Mouse (Mus musculus) hindbrain, embryonic 16.5 days (tissue): ENCODE measurements around the gene Rnf151. TPM values are rescaled to one million over a fixed set of nuclear protein-coding genes. Genes with fewer than 3 reads are reported as not detected.
"Not testable (repeated sequence)": the region's sequence is repeated elsewhere in the genome, so short reads cannot be mapped to it uniquely, and the experiment has no call there.

Source experiments
- ATAC-seq: fragments of 200-750 bp; cut with Nextera tagmentation; 2 replicates; pipeline ENCODE4 v1.8.0; 2017; ENCODE audit warnings: moderate TSS enrichment, moderate library complexity
- H3K27ac ChIP-seq: fragments of 300-500 bp; sonication (generic); 2 replicates; pipeline ENCODE4 v1.5.1; 2014; ENCODE audit warnings: low read depth, mild to moderate bottlenecking, control low read depth, low read length, moderate library complexity
- H3K27me3 ChIP-seq: fragments of 300-500 bp; sonication (generic); replicated peaks from 2 replicates; pipeline ENCODE4 v1.6.1; 2014; ENCODE audit warnings: low read length; ENCODE audit not compliant: control insufficient read depth, insufficient read depth
- H3K36me3 ChIP-seq: fragments of 300-500 bp; sonication (generic); 2 replicates; pipeline ENCODE4 v1.6.1; 2014; ENCODE audit warnings: mild to moderate bottlenecking, low read length, moderate library complexity, mixed read lengths; ENCODE audit not compliant: control insufficient read depth, insufficient read depth
- H3K4me1 ChIP-seq: fragments of 300-500 bp; sonication (generic); 2 replicates; pipeline ENCODE4 v1.6.1; 2014; ENCODE audit warnings: low read depth, low read length; ENCODE audit not compliant: control insufficient read depth, insufficient read depth
- H3K4me2 ChIP-seq: fragments of 300-500 bp; sonication (generic); 2 replicates; pipeline ENCODE4 v1.6.1; 2014; ENCODE audit warnings: mild to moderate bottlenecking, low read length, control low read depth, moderate library complexity
- H3K4me3 ChIP-seq: fragments of 300-500 bp; sonication (generic); 2 replicates; pipeline ENCODE4 v1.5.1; 2014; ENCODE audit warnings: mild to moderate bottlenecking, low read length, control low read depth, moderate library complexity
- H3K9ac ChIP-seq: fragments of 300-500 bp; sonication (generic); 2 replicates; pipeline ENCODE4 v1.6.1; 2014; ENCODE audit warnings: low read depth, mild to moderate bottlenecking, control low read depth, low read length, moderate library complexity
- H3K9me3 ChIP-seq: fragments of 300-500 bp; sonication (generic); 2 replicates; pipeline ENCODE4 v1.6.1; 2014; ENCODE audit warnings: mild to moderate bottlenecking, low read length, moderate library complexity; ENCODE audit not compliant: control insufficient read depth
- WGBS: fragments of 180-500 bp; shearing (Covaris S2); extraction: QIAGEN DNeasy Blood & Tissue Kit; methylation state at CpG from one replicate; pipeline ENCODE4 v1.1.7; 2014; 5-methylcytosine and 5-hydroxymethylcytosine counted together
- polyA plus RNA-seq: library from polyadenylated mRNA; unstranded; fragments of >200 nt; fragmentation: Nextera tagmentation; extraction: Ambion mirVana; gene quantifications from 2 replicates; pipeline ENCODE4 v1.2.1, GENCODE M21; 2015

The Rnf151 gene
- polyA plus RNA-seq, 1 experiment from 2014 or later, result not detected

DNA sequence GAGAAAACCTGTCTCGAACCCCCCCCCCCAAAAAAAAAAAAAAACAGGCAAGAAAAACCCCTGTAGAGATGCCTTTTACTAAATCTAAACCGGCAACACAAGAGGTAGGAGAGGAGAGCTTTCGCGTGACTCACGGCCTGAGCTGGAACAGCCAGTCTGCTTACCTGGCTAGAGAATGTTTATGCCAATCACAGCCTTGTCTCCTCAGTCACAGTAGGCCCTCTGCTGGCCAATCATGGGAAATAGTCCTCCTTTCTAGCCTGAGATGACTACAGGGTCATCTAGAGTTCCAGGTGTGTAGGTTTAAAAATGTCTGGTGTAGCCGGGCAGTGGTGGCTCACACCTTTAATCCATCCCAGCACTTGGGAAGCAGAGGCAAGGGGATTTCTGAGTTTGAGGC, 50.4 kb downstream of the Rnf151 start:
- H3K4me2 ChIP-seq, result no peak overlapping the region
- WGBS, result 24% methylated on average over 6 of the region's 6 CpGs

DNA sequence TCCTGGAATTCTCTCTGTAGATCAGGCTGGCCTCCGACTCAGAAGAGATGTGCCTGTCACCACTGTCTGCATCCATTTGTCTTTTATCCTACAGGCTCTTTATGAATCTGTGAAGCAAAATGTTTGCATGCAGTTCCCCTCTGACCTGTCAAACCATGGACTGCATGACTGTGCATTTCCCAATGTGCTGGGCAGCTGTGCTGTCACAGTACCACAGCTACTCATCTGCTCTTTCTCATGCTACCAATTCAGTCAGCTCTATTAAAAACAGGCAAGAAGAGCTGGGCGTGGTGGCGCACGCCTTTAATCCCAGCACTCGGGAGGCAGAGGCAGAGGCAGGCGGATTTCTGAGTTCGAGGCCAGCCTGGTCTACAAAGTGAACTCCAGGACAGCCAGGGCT, 50.9 kb downstream of the Rnf151 start:
- H3K4me3 ChIP-seq, H3K4me2 ChIP-seq, ATAC-seq, H3K36me3 ChIP-seq, H3K9ac ChIP-seq, H3K27ac ChIP-seq, H3K27me3 ChIP-seq, H3K9me3 ChIP-seq: not testable (repeated sequence)
- WGBS, result 73% methylated on average over 7 of the region's 7 CpGs
- H3K4me1 ChIP-seq, result peaks cover 22% of the 10 kb centered on the region

More for the DNA sequence above, 50.4 kb downstream of the Rnf151 start:
- no peak for ATAC-seq
- Histone ChIP-seq H3K4me3 (no peak overlapping the region), H3K27ac (no peak overlapping the region), H3K4me1 (peaks cover 26% of the 10 kb centered on the region), H3K9me3 (no peaks in the 10 kb centered on the region), H3K27me3 (no peaks in the 10 kb centered on the region), H3K36me3 (no peaks in the 10 kb centered on the region), H3K9ac (no peak overlapping the region)

Other genes starting within 250 kb of the Rnf151 start
- gene E4f1, start 247.8 kb downstream of the Rnf151 start, polyA plus RNA-seq, result 42.3 and 43.5 TPM in 2 replicates
- 83.9 and 85.4 TPM in 2 replicates for gene Pgp, start 247.7 kb downstream of the Rnf151 start, polyA plus RNA-seq
- gene Bricd5, start 244.2 kb downstream of the Rnf151 start, polyA plus RNA-seq, result 0.65 and 1.2 TPM in 2 replicates
- 36.2 and 39.3 TPM in 2 replicates for gene Mlst8, start 239.0 kb downstream of the Rnf151 start, polyA plus RNA-seq
- 43.6 and 44.6 TPM in 2 replicates for gene Caskin1, start 229.5 kb downstream of the Rnf151 start, polyA plus RNA-seq
- 85.9 and 94.2 TPM in 2 replicates for gene Traf7, start 190.1 kb downstream of the Rnf151 start, polyA plus RNA-seq
- gene Rab26, start 183.9 kb downstream of the Rnf151 start, polyA plus RNA-seq, result 10.9 and 13.0 TPM in 2 replicates
- gene Pkd1, start 168.2 kb downstream of the Rnf151 start, polyA plus RNA-seq, result 26.8 and 29.9 TPM in 2 replicates
- 65.8 and 80.9 TPM in 2 replicates for gene Tsc2, start 85.4 kb downstream of the Rnf151 start, polyA plus RNA-seq
- 9.6 and 9.9 TPM in 2 replicates for gene Nthl1, start 85.4 kb downstream of the Rnf151 start, polyA plus RNA-seq
- 60.8 TPM in 2 replicates for gene Slc9a3r2, start 67.7 kb downstream of the Rnf151 start, polyA plus RNA-seq
- gene Npw, start 59.6 kb downstream of the Rnf151 start, polyA plus RNA-seq, result 0.54 and 0.75 TPM in 2 replicates
- 10.8 and 18.7 TPM in 2 replicates for gene Zfp598, start 48.4 kb downstream of the Rnf151 start, polyA plus RNA-seq
- 272 and 319 TPM in 2 replicates for gene Syngr3, start 28.1 kb downstream of the Rnf151 start, polyA plus RNA-seq
- 35.4 and 37.3 TPM in 2 replicates for gene Gfer, start 21.9 kb downstream of the Rnf151 start, polyA plus RNA-seq
- gene Noxo1, start 21.8 kb downstream of the Rnf151 start, polyA plus RNA-seq, result 1.7 and 2.3 TPM in 2 replicates
- 62.4 and 69.9 TPM in 2 replicates for gene Tbl3, start 10.4 kb downstream of the Rnf151 start, polyA plus RNA-seq
- 732 and 739 TPM in 2 replicates for gene Rps2, start 53 bp upstream of the Rnf151 start, polyA plus RNA-seq
- gene Ndufb10, start 6.4 kb upstream of the Rnf151 start, polyA plus RNA-seq, result 271 and 307 TPM in 2 replicates
- gene Rpl3l, start 9.8 kb upstream of the Rnf151 start, polyA plus RNA-seq, result 0.25 TPM in 1 of 2 replicates, not detected in the other
- gene Msrb1, start 18.6 kb upstream of the Rnf151 start, polyA plus RNA-seq, result 17.5 and 18.9 TPM in 2 replicates
- gene Hs3st6, start 34.9 kb upstream of the Rnf151 start, polyA plus RNA-seq, result 0.23 and 0.32 TPM in 2 replicates
- not detected in 2 replicates for gene Meiob, start 86.2 kb upstream of the Rnf151 start, polyA plus RNA-seq
- gene Hagh, start 122.1 kb upstream of the Rnf151 start, polyA plus RNA-seq, result 71.4 and 86.9 TPM in 2 replicates
- 23.1 and 28.8 TPM in 2 replicates for gene Fahd1, start 132.3 kb upstream of the Rnf151 start, polyA plus RNA-seq
- 0.15 TPM in 1 of 2 replicates, not detected in the other for gene Igfals, start 147.9 kb upstream of the Rnf151 start, polyA plus RNA-seq
- 64.1 and 65.7 TPM in 2 replicates for gene Nubp2, start 168.3 kb upstream of the Rnf151 start, polyA plus RNA-seq
- gene Spsb3, start 168.6 kb upstream of the Rnf151 start, polyA plus RNA-seq, result 88.2 and 90.4 TPM in 2 replicates
- 30.1 and 30.2 TPM in 2 replicates for gene Eme2, start 177.0 kb upstream of the Rnf151 start, polyA plus RNA-seq
- gene Mrps34, start 177.1 kb upstream of the Rnf151 start, polyA plus RNA-seq, result 85.3 and 89.0 TPM in 2 replicates
- gene Nme3, start 178.4 kb upstream of the Rnf151 start, polyA plus RNA-seq, result 88.2 and 99.9 TPM in 2 replicates
- 90.0 and 102 TPM in 2 replicates for gene Mapk8ip3, start 218.9 kb upstream of the Rnf151 start, polyA plus RNA-seq
- gene Jpt2, start 242.6 kb upstream of the Rnf151 start, polyA plus RNA-seq, result 82.9 and 97.9 TPM in 2 replicates